Mouse (Mus musculus) midbrain, embryonic 13.5 days (tissue): ENCODE measurements at regions not wholly inside any gene's neighbourhood (a gene's known extent, or its start where the extent isn't known, plus 50 kb on each side); places are given as distances from the start of the nearest gene placed in this dataset.
A peak's percentile ranks its signal among the peaks of the same experiment; 100 is the strongest.

Experiments used
- ATAC-seq: fragments of 200-750 bp; cut with Nextera tagmentation; 2 replicates; pipeline ENCODE4 v1.8.0; 2017; ENCODE audit warnings: mild to moderate bottlenecking, moderate TSS enrichment, moderate library complexity
- H3K27ac ChIP-seq: fragments of 300-500 bp; sonication (generic); 2 replicates; pipeline ENCODE4 v1.5.1; 2015; ENCODE audit warnings: inconsistent platforms, mild to moderate bottlenecking, moderate library complexity
- H3K27me3 ChIP-seq: fragments of 300-500 bp; sonication (generic); 2 replicates; pipeline ENCODE4 v1.6.1; 2015; ENCODE audit warnings: mild to moderate bottlenecking, inconsistent platforms
- H3K36me3 ChIP-seq: fragments of 300-500 bp; sonication (generic); 2 replicates; pipeline ENCODE4 v1.6.1; 2015; ENCODE audit warnings: mild to moderate bottlenecking, inconsistent platforms
- H3K4me1 ChIP-seq: fragments of 300-500 bp; sonication (generic); replicated peaks from 2 replicates; pipeline ENCODE4 v1.6.1; 2015; ENCODE audit warnings: inconsistent platforms
- H3K4me2 ChIP-seq: fragments of 300-500 bp; sonication (generic); replicated peaks from 2 replicates; pipeline ENCODE4 v1.6.1; 2015; ENCODE audit warnings: moderate library complexity, mild to moderate bottlenecking, inconsistent platforms
- H3K4me3 ChIP-seq: fragments of 300-500 bp; sonication (generic); replicated peaks from 2 replicates; pipeline ENCODE4 v1.5.1; 2015; ENCODE audit warnings: mild to moderate bottlenecking, inconsistent platforms
- H3K9ac ChIP-seq: fragments of 300-500 bp; sonication (generic); replicated peaks from 2 replicates; pipeline ENCODE4 v1.6.1; 2015; ENCODE audit warnings: mild to moderate bottlenecking, inconsistent platforms
- H3K9me3 ChIP-seq: fragments of 300-500 bp; sonication (generic); 2 replicates; pipeline ENCODE4 v1.6.1; 2016; ENCODE audit warnings: mild to moderate bottlenecking, inconsistent platforms
- WGBS: fragments of 180-500 bp; shearing (Covaris S2); methylation state at CpG from one replicate; pipeline ENCODE4 v1.1.7; 2015; 5-methylcytosine and 5-hydroxymethylcytosine counted together

DNA sequence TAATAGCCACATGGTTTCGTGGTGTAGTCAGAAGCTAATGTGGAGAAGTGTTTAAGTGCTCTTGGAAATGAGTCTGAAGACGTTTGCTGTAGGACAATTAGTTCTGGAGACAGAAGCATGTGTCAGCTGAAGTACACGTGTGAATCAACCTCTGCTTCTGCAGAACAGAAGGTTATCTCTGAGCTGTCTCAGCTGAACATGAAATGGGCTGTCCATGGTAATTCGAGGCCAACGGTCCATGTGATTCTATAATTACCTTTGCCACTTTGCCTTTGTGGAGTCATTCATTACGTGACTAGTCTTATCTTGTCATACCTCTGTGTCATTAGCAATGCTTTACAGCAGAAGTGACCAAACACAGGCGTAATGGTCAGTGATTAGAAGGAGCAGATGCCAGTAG is 295.6 kb upstream of the Veph1 start:
- no peak overlapping the region for H3K9ac ChIP-seq

DNA sequence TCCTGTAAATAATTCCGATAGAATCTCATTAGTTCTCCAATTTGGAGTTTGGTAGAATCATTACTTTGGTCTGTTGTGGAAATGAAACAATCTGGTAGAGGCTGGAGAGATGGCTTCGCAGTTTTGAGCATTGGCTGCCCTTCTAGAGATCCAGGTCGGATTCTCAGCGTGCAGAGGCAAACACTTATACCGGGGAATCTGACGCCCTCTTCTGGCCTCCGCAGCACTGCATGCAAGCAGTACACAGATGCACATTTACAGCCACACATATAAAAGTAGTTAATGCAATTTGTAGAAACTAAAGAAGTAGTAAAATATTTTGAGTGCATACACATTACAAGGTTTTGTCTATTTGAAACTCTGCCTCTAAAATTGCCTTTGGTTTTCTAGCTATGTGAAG is 294.1 kb upstream of the Veph1 start:
- Histone ChIP-seq H3K4me3 (no peak overlapping the region), H3K36me3 (no peaks in the 10 kb centered on the region), H3K9ac (no peak overlapping the region), H3K27me3 (no peaks in the 10 kb centered on the region), H3K4me1 (no peaks in the 10 kb centered on the region), H3K27ac (no peak overlapping the region), H3K9me3 (no peaks in the 10 kb centered on the region), H3K4me2 (no peak overlapping the region)
- 58% methylated on average over 7 of the region's 7 CpGs for WGBS
- ATAC-seq, result no peak

More for the DNA sequence above, 295.6 kb upstream of the Veph1 start:
- Histone ChIP-seq H3K36me3 (no peaks in the 10 kb centered on the region), H3K4me2 (no peak overlapping the region), H3K27me3 (no peaks in the 10 kb centered on the region), H3K4me3 (no peak overlapping the region), H3K4me1 (no peaks in the 10 kb centered on the region), H3K27ac (no peak overlapping the region), H3K9me3 (no peaks in the 10 kb centered on the region)
- no peak for ATAC-seq
- WGBS, result 60% methylated on average over 7 of the region's 7 CpGs

DNA sequence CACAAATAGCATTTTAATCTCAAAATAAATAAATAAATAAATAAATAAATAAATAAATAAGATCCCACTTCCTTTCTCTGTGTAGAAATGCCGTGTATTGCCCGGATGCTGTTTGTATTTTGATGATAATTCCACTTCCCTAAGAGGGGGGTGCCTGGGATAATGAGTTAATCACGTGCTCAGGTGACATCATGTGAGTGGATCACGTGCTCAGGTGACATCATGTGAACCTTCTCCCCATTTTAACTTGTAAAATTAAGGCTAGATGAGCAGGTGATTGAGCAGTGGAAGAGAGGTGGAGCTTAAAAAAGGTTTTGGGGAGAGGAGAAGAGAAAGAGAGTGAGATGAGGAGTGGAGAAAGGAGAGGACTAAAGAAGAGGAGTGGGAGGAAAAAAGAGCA is 292.8 kb upstream of the Veph1 start:
- Histone ChIP-seq H3K36me3 (no peaks in the 10 kb centered on the region), H3K4me2 (no peak overlapping the region), H3K27ac (no peak overlapping the region), H3K9ac (no peak overlapping the region), H3K4me3 (no peak overlapping the region), H3K27me3 (no peaks in the 10 kb centered on the region), H3K9me3 (no peaks in the 10 kb centered on the region), H3K4me1 (no peaks in the 10 kb centered on the region)
- 90% methylated on average over 4 of the region's 4 CpGs for WGBS
- ATAC-seq, result no peak

DNA sequence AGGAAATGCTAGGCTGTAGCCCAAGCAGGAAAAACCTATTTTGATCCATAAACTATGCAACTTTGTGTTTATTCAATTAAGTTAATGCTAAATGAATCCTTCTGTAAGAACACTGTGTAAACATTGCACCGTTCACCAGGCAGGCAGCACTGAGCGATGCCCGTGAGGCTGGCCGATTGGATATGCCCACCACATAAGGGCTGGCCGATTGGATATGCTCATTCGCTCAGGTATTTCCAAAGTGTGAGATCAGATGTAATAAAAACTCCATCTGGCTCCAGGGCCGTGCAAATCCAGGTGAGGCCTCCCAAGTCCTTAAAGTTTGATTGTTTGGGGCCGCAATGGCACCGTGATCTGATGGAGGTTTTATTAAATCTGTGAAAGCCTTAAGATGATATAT is 288.2 kb upstream of the Veph1 start:
- Histone ChIP-seq H3K4me2 (no peak overlapping the region), H3K36me3 (no peaks in the 10 kb centered on the region), H3K4me3 (no peak overlapping the region), H3K9me3 (no peaks in the 10 kb centered on the region), H3K9ac (no peak overlapping the region), H3K27ac (no peak overlapping the region), H3K27me3 (no peaks in the 10 kb centered on the region), H3K4me1 (no peaks in the 10 kb centered on the region)
- ATAC-seq, result no peak
- 94% methylated on average over 9 of the region's 9 CpGs for WGBS

DNA sequence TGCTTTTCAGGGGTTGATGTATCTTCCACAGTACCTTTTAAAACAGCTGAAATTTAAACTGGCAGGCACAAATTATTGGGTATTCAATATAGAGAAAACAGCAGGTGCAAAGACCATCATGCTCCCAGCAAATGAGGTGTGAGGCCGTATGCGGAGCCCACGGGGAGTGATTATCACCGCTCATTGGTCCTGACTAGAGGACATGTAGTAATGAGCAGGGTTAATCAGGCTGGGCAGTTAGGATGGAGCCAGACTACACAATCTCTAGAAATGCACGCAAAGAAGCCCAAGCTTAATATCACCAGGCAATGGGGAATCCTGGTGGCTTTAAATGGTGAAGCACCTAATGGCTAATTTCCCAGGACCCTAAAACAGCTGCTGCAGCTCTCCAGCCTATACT is 287.5 kb upstream of the Veph1 start:
- 66% methylated on average over 5 of the region's 5 CpGs for WGBS
- Histone ChIP-seq H3K27me3 (no peaks in the 10 kb centered on the region), H3K9me3 (no peaks in the 10 kb centered on the region), H3K4me1 (no peaks in the 10 kb centered on the region), H3K4me3 (no peak overlapping the region), H3K27ac (no peak overlapping the region), H3K36me3 (no peaks in the 10 kb centered on the region), H3K4me2 (no peak overlapping the region), H3K9ac (no peak overlapping the region)
- ATAC-seq, result peak; percentile 71; the same call in 1 of the 2 replicates

DNA sequence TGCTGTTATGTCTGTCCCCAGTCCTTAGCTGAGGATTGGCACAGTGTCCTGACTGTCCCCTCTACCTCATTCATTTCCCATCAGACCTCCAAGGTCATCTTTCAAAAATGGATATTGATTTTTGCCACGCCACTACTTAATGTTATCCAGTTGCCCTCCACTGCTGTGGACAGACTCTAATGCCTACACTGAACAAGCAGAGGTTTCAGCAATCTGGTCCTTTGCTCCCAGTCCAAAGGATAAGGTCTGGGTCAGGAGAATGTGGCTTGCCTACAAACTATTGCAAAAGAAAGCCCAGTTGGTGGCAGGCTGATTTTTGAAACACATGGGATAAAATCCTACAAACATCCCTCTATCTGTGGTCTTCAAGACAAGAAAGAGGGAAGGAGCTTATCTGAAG is 280.0 kb upstream of the Veph1 start:
- WGBS, result 80% methylated on average over 1 of the region's 1 CpGs
- H3K9me3 ChIP-seq, result no peaks in the 10 kb centered on the region

DNA sequence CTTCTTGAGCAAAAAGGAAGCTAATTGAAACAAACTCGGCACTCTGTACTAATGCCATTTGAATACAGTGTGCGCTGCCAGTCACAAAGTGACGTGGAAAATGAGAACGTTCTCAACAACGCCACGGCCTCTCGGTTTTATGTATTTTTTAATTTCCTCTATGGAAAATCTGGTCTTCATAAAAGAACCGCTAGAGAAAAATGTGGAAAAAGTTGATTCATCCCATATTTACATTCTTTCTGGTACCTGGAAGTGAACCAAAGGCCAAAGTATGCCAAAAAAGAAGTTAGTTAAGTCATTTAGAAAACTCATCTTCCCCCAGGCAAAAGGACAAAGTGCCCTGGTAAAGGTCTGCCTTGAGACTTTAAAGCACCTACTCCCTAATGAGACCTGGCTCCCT is 277.7 kb upstream of the Veph1 start:
- 78% methylated on average over 8 of the region's 8 CpGs for WGBS
- Histone ChIP-seq H3K27me3 (no peaks in the 10 kb centered on the region), H3K4me3 (no peak overlapping the region), H3K4me1 (no peaks in the 10 kb centered on the region), H3K36me3 (no peaks in the 10 kb centered on the region), H3K27ac (no peak overlapping the region), H3K9me3 (no peaks in the 10 kb centered on the region), H3K9ac (no peak overlapping the region), H3K4me2 (no peak overlapping the region)
- no peak for ATAC-seq

More for the DNA sequence above, 280.0 kb upstream of the Veph1 start:
- no peak for ATAC-seq
- Histone ChIP-seq H3K4me3 (no peak overlapping the region), H3K9ac (no peak overlapping the region), H3K36me3 (no peaks in the 10 kb centered on the region), H3K4me1 (no peaks in the 10 kb centered on the region), H3K4me2 (no peak overlapping the region), H3K27ac (no peak overlapping the region), H3K27me3 (no peaks in the 10 kb centered on the region)

DNA sequence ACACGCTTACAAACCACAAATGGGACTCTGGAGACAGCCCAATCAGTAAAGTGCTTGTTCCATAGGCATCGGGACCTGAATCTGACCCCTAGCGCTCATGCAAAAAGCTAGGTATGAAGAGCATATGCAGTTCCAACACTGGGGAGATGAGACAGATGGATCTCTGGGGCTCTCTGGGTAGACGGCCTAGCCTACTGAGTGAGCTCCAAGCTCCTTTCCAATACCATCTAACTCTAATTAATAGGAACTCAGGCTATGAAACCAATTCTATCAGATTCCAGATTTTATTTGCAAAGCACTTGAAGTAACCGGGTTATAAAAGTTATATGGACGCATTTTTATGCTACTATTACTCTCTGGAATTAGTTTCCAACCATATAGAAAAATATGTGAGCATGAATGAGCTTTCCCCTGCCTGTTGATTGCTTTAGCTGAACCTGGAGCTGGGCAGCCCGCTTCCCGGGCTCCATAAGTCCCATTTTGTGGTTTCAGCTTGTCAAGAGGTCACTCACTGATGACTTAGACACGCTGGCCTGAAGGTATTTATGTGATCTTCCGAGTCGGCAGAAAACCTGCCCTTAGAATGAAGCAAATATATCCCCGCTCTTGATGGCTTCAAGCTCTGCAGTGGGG is 276.4 kb upstream of the Veph1 start:
- no peak overlapping the region for H3K4me2 ChIP-seq
- peaks cover 3% of the 10 kb centered on the region; the same call in 1 of the 2 replicates for H3K9me3 ChIP-seq

DNA sequence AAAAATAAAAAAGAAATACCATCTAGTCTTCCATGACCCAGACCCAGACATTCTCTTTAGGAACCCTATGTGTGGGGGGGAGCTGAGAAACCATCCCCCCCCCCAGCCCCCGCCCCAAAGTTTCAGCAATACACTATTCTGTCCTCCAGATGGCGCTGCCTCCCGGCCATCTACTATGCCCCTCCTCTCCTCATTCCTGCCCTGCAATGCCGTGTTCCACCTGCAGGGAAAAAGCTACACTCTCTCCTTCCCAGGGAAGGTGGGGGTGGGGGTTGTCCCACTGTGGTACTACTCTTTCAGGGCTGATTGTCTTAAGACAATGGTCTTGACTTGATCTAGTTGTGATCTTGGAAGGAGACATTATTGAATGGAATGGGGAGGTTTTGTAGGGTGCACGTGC is 273.7 kb upstream of the Veph1 start:
- Histone ChIP-seq H3K4me3 (no peak overlapping the region), H3K36me3 (no peaks in the 10 kb centered on the region), H3K9ac (no peak overlapping the region), H3K27ac (no peak overlapping the region), H3K9me3 (peaks cover 5% of the 10 kb centered on the region; the same call in 1 of the 2 replicates), H3K4me2 (no peak overlapping the region), H3K4me1 (no peaks in the 10 kb centered on the region), H3K27me3 (no peaks in the 10 kb centered on the region)
- 73% methylated on average over 5 of the region's 5 CpGs for WGBS
- no peak for ATAC-seq

More for the DNA sequence above, 276.4 kb upstream of the Veph1 start:
- Histone ChIP-seq H3K27ac (no peak overlapping the region), H3K4me1 (no peaks in the 10 kb centered on the region), H3K27me3 (no peaks in the 10 kb centered on the region), H3K9ac (no peak overlapping the region), H3K4me3 (no peak overlapping the region), H3K36me3 (no peaks in the 10 kb centered on the region)
- no peak for ATAC-seq
- WGBS, result 90% methylated on average over 12 of the region's 12 CpGs

DNA sequence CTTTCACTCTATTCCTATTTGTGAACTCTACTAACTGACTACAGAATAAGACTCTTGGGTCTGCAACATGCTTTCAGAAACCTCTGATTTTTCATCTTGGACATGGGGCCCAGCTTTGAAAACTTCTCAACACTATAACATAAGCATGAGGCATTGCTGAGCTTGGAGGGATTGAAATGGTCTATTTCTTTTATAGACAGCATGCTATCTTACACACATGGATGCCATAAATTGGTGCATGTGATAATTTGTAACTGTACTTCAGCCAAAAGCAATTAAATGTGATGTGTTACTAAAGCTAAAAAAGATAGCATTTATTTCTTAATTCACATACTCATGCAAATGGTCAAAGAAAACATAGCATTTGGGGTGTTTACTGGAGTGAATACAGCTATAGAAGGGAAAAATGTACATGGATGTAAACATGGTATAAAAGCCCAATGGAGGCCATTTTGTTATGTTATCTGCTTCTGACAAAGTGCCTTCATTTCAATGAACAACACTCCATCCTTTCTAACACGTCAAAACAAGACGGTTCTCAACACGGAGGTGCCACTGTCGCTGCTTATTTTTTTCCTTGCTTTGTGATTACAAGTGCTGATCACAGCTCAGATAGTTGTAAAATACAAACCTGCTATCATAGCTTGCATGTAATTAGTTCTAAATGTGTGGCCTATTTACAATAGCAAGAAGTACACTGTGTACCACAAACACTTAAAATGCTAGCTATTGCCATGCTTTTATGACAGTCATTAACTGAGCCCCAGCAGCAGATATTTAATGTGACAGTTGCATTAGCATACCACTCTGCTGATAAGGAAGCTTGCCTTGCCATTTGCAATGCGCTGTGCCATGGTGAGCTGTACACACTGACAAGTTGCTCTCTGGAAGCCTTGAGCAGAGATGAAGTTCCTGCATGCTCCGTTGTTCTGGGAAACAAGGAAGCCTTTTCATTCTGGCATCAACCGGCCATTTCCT is 267.9 kb upstream of the Veph1 start:
- ATAC-seq, result no peak
- no peak overlapping the region for H3K4me3 ChIP-seq
- no peak overlapping the region for H3K4me2 ChIP-seq
- H3K9ac ChIP-seq, result no peak overlapping the region
- no peaks in the 10 kb centered on the region for H3K27me3 ChIP-seq
- no peaks in the 10 kb centered on the region for H3K4me1 ChIP-seq
- 85% methylated on average over 7 of the region's 7 CpGs for WGBS
- H3K27ac ChIP-seq, result no peak overlapping the region
- no peaks in the 10 kb centered on the region for H3K36me3 ChIP-seq
- peaks cover 5% of the 10 kb centered on the region for H3K9me3 ChIP-seq

DNA sequence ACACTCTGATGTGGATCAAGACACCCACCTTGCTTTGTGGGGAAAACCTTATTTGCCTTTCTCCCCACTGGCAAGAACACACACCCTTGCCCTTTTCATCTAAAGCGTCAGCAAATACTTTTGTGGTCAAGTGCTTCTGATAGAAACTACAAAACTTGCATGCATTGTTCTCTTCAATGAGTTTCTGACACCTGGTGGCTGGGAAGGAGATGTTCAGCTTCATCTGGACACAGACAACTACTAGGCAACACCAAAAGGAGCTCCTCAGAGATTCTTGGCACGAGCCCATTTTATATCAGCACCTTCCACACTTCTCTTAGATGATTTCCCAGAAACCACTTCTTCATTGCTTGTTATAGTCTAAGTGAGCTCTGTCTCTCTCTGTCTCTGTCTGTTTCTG is 266.7 kb upstream of the Veph1 start:
- no peaks in the 10 kb centered on the region for H3K27me3 ChIP-seq
- no peak overlapping the region for H3K4me3 ChIP-seq
- peaks cover 2% of the 10 kb centered on the region; the same call in 1 of the 2 replicates for H3K9me3 ChIP-seq
- no peaks in the 10 kb centered on the region for H3K36me3 ChIP-seq
- H3K4me2 ChIP-seq, result no peak overlapping the region
- WGBS, result 75% methylated on average over 2 of the region's 2 CpGs
- H3K9ac ChIP-seq, result no peak overlapping the region
- ATAC-seq, result no peak
- no peak overlapping the region for H3K27ac ChIP-seq
- H3K4me1 ChIP-seq, result no peaks in the 10 kb centered on the region; the same call in 1 of the 2 replicates

DNA sequence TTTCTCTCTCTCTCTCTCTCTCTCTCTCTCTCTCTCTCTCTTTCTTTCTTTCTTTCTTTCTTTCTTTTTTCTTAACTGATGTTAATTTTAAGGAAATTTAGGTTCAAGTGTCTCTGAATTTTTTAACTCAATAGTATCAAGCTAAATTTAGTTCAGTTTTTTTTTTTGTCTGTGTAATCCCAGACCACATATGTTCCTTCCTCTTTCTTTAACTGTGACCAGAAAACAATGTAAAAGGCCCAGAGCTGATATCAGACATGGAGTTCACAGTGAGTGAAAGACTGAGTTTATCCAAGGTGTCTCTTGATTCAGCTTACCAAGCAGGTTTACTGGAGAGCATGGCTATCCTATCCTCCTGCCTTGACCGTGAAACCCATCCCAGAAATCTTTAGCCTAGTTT is 258.9 kb upstream of the Veph1 start:
- no peak for ATAC-seq
- H3K9me3 ChIP-seq, result no peaks in the 10 kb centered on the region; the same call in 1 of the 2 replicates
- H3K27me3 ChIP-seq, result no peaks in the 10 kb centered on the region
- no peak overlapping the region for H3K27ac ChIP-seq
- 97% methylated on average over 1 of the region's 1 CpGs for WGBS
- H3K4me1 ChIP-seq, result peaks cover 2% of the 10 kb centered on the region; the same call in 1 of the 2 replicates
- no peak overlapping the region for H3K4me2 ChIP-seq
- H3K4me3 ChIP-seq, result no peak overlapping the region
- no peaks in the 10 kb centered on the region for H3K36me3 ChIP-seq
- H3K9ac ChIP-seq, result no peak overlapping the region
